Mouse (Mus musculus): ENCODE results near the gene Tmem120a.

The Tmem120a gene

GRCm38 (mm10) chr5:135743741-135744609, at the start of gene Tmem120a:
TSS of gene Tmem120a (minus strand) at chr5:135744448.
- peak; percentile 93 for DNase-seq

DNA sequence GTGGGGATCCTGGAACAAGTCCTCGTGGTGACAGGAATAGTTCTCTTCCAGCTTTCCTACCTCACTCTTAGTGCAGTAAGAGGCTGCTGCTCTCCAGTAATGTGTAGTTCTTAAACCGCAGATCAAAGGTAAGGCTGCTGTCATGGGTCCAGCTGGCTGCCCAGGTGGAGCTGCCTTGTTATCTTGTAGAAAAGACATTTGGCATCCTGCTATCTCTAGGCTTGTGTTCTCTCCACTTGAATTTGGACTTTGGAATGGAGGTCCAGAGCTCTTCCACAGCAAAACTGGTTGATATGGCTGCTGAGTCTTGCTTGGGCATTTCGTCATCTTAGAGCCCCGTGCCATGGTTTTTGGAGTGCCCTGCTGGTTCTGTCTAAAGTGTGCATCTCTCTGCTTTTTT, 38.7 kb upstream of the Tmem120a start:
- DNase-seq: no peak

GRCm38 (mm10) chr5:135780331-135780730, 36.1 kb upstream of the Tmem120a start:
- DNase-seq: no peak

- DNase-seq: peak; percentile 99
Measured at GRCm38 (mm10) chr5:135778471-135779445, 34.5 kb upstream of the Tmem120a start, which contains the start of gene Mdh2. TSS of gene Mdh2 (plus strand) at chr5:135778480.

DNA sequence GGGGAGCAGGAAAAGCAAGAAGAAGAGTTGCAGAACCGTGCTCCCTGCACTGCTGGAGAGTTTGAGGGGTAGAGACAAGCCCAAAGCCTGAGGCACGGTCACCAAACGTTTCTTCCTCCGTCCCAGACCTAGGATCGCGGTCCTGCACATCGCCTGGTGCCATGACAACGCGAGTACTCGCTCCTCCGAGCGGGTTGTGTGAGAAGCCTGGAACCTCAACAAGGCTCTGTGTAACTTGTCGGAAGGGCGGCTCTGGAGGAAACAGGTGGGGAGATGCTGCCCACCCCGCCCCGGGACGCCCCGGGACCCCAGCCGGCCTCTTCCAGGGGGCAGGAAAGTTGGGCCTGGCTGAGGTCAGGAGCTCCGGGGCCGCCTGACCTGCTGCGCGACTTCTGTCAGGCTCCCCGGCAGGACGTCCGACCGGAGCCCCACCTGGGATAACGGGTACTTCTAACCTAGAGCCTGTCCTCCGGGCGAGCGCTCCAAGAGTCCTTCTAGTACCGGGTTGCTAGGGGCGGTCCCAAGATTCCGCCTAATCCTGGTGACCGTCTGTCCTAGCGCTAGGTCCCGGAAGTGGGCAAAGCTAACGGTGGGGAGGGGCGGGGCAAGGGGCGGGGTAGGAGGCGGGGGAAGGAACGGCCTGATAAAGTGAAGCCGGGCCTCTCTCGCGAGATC, 33.7 kb upstream of the Tmem120a start, which contains the start of gene Styxl1:
Gene Styxl1 (minus strand): TSS at position 590 of the 675 bp plus-strand sequence.
- no peak for DNase-seq

DNA sequence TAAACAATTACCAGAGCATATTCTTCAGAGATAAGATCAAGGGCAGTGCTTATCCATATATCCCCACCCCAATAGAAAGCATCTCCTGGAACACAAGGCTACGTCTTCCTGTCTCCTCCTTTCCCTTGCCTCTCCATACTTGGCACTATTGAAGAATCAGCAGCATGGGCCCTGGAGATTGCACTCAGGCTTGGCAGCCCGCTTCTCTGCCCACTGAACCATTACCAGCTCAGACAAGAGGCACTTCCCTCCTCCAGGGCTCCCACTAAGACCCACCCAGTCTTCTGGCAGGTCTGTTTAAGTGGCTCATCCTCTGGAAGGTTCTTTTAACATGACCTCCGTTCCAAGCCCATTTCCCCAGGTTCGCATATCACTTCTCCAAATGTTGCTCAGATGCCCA, 32.3 kb upstream of the Tmem120a start:
- DNase-seq: no peak

DNA sequence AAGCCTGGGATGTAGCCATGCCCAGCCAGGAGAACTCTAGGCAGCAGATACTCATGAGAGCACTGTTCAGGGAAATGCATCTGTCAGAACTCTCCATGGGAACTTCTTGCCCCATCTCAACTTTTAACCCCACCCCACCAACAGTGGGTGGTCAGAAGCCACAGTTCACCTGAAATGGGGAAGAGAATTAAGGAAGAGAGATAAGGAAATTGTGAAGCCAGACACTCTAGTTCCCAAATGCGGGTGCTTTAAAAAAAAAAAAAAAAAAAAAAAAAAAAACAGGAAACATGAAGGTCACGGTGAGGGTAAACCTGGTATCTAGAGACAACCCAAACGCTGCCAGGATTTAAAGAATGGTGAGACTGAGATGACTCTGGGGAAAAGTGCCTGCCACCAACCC, 28.3 kb upstream of the Tmem120a start:
- DNase-seq: no peak

DNA sequence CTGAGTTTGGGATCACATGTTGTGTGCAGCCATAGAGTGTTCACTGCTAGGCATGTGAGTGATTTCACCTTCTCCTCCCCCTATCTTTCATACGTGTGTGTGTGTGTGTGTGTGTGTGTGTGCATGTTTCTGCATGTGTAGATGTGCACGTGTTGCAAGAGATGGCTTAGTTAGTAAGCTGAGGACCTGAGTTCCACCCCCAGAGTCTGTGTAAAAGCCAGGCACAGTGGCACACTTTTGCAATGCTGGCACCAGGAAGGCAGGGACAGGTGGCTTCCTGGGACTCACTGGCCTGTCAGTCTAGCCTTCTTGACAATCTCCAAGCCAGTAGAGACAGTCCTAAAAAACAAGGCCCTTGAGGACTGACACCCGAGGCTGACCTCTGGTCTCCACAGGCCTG, 20.7 kb upstream of the Tmem120a start:
- no peak for DNase-seq

GRCm38 (mm10) chr5:135763526-135763925, 19.3 kb upstream of the Tmem120a start:
- peak; percentile 67 for DNase-seq

GRCm38 (mm10) chr5:135761881-135762280, 17.6 kb upstream of the Tmem120a start:
- no peak for DNase-seq

GRCm38 (mm10) chr5:135751595-135751994, 7.3 kb upstream of the Tmem120a start:
- DNase-seq: no peak

- DNase-seq: no peak
Measured at GRCm38 (mm10) chr5:135751041-135751440, 6.8 kb upstream of the Tmem120a start.

GRCm38 (mm10) chr5:135744742-135745141, 494 bp upstream of the Tmem120a start:
- DNase-seq: no peak

GRCm38 (mm10) chr5:135742941-135743740, 1.1 kb downstream of the Tmem120a start:
- DNase-seq: no peak

DNA sequence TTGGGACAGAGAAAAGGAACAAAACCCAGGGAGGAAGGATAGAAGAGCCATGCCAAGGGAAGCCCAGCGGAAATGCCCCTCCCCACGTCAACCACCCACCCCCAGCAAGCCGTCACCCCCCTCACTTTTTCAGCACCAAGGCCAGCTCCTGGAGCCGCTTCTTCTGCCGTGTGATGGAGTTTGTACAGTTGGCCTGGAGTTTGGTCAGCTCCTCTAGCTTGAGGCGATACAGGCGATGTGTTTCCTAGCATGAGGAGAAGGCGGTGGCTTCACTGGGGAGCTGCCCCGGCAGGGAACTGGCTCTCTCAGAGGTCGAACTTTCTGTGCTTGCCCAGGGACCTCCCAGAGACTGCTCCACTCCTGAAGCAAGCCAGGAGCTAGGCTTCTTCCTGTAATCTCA, 2.1 kb downstream of the Tmem120a start:
- no peak for DNase-seq

- no peak for DNase-seq
Measured at GRCm38 (mm10) chr5:135738266-135738665, 6.0 kb downstream of the Tmem120a start.

- no peak for DNase-seq
Measured at GRCm38 (mm10) chr5:135737154-135737553, 7.1 kb downstream of the Tmem120a start.

DNA sequence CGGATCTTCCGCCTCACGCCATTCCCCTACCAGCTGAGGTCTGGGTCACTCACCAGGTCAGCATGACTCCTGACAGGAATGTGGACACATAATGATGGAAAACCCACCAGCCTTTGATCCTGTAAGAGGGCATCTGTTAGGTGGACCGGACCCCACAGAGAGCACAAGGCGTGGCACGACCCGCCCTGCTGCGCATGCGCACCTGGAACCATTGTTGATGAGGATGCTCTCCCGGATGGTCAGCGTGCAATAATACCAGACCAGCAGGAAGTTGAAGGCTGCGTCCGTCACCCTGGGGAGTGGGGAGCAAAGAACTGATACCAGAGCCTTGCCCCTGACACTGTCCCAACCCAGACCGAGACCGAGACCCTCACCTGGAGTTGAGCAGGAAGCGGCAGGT, 7.7 kb downstream of the Tmem120a start:
- DNase-seq: no peak

GRCm38 (mm10) chr5:135735741-135736140, 8.5 kb downstream of the Tmem120a start:
- no peak for DNase-seq

GRCm38 (mm10) chr5:135734057-135734680, 10.1 kb downstream of the Tmem120a start:
- no peak for DNase-seq

- no peak for DNase-seq
Measured at GRCm38 (mm10) chr5:135733071-135733470, 11.2 kb downstream of the Tmem120a start.

All from cerebellum, adult 9-10 months (tissue).